Mouse (Mus musculus) layer of hippocampus, adult 9-11 months (tissue): ENCODE measurements around the gene Tut1.
A peak's percentile ranks its signal among the peaks of the same experiment; 100 is the strongest.
"Not testable (repeated sequence)": the region's sequence is repeated elsewhere in the genome, so short reads cannot be mapped to it uniquely, and the experiment has no call there.

Experiments
- DNase-seq: peaks from one replicate; pipeline ENCODE4 v3.0.0; 2022

Gene Tut1

GRCm38 (mm10) chr19:8984255-8984868, 30.7 kb downstream of the Tut1 start:
- DNase-seq: peak; percentile 37

GRCm38 (mm10) chr19:8985891-8986290, 32.2 kb downstream of the Tut1 start:
- no peak for DNase-seq

DNA sequence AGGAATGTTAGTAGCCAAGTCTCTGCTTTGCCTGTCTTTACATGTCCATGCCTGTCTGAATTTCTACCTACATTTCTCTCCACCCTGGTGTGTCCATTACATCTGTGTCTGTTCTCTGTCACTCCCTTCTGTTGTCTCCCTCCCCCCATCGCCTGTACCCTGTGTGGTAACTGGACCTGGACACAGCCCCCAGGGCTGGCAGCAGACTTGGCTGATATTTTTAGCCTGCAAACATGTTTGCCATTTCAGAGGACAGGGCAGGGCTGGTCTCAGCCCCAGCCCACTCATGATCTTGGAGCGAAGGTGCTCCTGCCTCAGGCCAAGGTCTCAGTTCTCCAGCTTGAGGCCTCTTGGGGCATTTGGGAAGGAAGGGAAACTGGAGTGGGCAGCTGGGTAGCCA, 34.2 kb downstream of the Tut1 start:
- DNase-seq: no peak

DNA sequence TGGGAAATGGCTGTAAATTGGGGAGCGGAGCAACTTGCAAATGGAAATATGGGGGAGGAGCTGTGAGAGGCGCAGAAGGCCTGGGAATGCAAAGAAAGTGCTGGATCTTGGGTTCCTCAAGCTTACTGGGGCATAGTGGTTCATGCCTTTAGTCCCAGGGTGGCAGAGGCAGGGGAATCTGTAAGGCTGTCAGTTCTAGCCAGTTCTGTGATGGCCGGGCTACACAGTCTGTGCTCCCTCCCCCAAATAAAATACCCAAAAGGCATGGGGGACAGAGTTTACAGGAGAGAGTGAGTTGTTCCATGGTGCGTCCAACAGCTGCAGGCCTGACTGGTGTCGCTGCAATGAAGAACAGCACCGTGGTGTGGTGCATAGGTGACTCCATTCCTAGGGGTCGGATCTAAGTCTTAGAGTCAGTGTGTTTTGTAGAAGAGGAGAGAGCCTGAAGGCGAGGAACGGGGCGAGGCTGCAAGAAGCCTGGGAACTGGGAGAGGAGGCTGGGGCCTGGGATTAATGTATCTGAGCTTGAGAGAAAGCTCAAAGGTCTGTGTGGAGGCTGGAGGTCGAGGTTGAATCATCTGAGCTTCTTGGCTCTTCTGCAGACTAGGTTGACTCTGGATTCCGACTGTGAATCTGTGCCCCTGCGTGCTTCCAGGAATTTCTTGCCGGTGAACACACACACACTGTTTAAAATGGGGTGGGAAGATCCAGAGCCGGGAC, 34.9 kb downstream of the Tut1 start:
- no peak for DNase-seq

- no peak for DNase-seq
These were observed 35.5 kb downstream of the Tut1 start, which contains the start of gene Ahnak for GRCm38 (mm10) chr19:8989066-8989566. Gene Ahnak (plus strand): TSS chr19:8989284.

GRCm38 (mm10) chr19:8989567-8990431, 36.2 kb downstream of the Tut1 start:
- DNase-seq: no peak

DNA sequence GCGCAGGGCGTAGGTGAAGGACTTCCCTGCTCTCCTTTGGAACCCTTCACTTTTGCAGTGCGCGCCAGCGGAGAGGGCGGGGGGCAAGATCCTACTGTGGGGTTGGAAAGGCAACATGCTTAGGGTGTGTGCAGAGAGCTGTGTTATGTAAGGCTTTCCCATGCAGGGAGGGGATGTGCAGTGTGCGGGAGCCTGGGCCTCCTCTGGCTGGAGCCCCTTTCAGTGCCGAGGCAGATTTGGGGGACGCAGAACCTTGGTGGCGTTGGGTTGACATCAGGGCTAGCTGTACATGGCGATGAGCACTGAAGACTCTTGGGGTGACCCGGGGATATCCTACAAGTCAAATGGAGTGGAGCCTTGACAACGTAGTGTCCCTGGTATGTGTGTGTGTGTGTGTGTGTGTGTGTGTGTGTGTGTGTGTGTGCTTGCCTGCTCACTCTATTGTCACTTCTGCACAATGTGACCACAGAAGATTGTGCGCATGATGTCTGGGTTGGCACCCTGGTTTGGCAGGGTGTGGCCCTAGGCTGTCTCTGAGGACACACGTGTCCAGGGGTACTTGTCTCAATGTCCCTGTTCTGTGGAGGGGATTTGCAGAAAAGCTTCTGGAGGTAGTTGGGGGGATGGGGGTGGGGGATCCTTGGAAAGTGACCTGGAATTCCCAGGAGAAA, 36.9 kb downstream of the Tut1 start:
- DNase-seq: no peak

DNA sequence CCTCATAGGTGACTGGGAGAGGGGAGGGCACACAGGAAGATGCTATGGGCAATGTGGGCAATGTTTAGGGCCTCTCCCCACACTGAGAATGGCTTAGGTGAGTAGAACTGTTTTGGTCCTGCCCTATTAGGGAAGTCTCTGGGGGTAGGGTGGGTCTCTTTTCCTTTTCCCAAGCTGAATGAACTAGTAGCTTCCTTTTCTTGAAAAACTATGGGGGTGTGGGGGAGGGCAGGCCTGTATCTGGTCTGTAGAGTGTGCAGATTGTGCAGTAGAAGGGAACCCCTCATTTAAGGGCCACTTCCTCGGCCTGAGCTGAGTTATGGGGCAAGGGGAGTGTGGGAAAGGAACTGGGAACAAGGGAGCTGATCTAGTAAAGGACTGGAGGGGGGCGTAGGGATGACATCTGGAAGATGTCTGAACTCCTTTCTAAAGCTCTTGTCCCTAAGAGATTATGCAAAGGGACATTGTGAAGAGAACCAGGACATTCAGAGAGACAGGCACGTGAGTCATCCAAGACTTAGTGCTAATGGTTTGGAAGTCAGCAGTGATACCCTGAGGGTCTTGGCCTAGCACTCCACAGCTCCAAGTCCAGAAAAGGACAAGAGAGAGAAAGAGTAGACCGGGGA, 37.7 kb downstream of the Tut1 start:
- no peak for DNase-seq

GRCm38 (mm10) chr19:8991871-8992735, 38.5 kb downstream of the Tut1 start:
- DNase-seq: no peak

GRCm38 (mm10) chr19:8992769-8993624, 39.4 kb downstream of the Tut1 start:
- peak; percentile 65 for DNase-seq

- DNase-seq: no peak
These were observed 39.9 kb downstream of the Tut1 start for GRCm38 (mm10) chr19:8993625-8993912.

GRCm38 (mm10) chr19:8994813-8995607, 41.4 kb downstream of the Tut1 start:
- DNase-seq: no peak

GRCm38 (mm10) chr19:8996601-8997000, 43.0 kb downstream of the Tut1 start:
- DNase-seq: no peak

DNA sequence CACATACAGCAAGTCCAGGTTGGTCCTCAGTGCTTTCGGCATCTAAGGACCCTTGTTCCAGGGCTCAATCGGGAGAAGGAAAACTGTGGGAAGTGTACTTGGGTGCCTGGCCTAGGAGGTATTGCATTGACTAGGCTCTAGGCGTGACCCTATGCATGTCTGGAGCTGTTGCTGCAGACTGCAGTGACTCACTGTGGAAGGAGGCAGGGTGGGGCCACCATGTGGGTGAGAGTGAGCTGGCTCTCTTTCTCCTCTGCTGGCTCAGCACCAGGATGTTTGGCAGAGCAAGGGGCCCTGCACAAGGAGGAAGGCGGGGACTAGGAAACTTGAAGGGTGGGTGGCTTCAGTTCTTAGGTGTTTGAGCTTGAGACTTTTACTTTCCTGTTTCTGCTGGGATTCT, 43.9 kb downstream of the Tut1 start:
- DNase-seq: peak; percentile 45

- DNase-seq: no peak
These were observed 44.9 kb downstream of the Tut1 start for GRCm38 (mm10) chr19:8998546-8998945.

- no peak for DNase-seq
These were observed 45.6 kb downstream of the Tut1 start for GRCm38 (mm10) chr19:8999223-8999622.

- DNase-seq: not testable (repeated sequence)
These were observed 53.3 kb downstream of the Tut1 start for GRCm38 (mm10) chr19:9006915-9007314.
